Mouse (Mus musculus): ENCODE measurements around the gene Zfp748. TPM values are rescaled to one million over a fixed set of nuclear protein-coding genes. Genes with fewer than 3 reads are reported as not detected.

Gene Zfp748
- total RNA-seq (2023): 1 to 10 TPM; 8.6 to 9.3 TPM

DNA sequence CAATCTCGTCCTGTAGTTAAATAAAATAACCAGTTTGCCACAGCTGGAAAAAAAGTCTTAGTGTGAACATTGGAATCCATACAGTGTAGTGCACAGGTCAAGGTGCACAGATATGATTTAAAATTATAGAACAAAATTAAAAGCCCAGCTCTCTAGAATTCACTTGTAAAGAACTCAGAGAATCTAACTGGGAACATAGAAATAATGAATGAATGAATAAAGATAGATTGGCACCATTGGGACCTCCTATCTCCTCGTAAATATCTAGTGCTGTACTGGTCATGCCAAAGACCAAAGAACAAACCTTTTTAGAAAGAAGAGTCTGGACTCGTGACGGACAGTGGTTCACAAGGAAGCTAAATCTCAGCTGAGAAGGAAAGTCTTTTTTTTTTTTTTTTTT, at the start of gene Zfp748:
Zfp748 (minus strand) TSS at position 101 of the 400 bp plus-strand sequence.

DNA sequence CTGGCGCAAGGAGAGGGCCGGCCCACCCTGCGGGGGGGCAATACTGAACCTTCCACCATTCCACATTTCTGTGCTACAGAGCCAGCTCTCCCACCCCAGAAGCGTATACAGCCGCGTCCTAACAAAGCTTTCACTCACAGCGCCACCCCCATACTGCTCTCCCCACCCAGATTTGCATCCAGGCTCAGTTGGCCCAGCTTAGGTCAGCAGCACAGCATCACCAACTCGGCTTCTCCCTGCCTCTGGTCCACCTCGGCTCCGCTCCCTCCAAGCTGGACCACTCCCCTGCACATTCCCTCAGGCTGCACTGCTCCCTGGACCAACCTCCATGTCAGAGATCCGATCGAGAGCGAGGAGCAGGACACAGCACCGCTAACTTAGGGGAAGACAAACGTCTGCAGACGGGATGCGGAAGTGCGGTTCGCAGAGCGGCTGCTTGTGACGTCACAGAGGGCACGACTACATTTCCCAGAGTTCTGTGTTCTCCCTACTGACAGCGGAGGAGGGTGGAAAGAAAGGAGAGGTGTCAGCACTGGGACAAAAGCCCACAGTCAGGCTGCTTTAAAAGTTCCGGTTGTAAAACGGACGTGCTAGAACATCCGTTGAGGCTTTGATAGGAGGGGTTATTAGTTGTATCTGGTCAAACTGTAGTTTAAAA, 27.7 kb downstream of the Zfp748 start, which contains the start of the genes Gm26965 and Zfp87:
Gm26965 (minus strand) TSS at position 399 of the 658 bp plus-strand sequence.
Zfp87 (minus strand) TSS at position 425 of the 658 bp plus-strand sequence.

DNA sequence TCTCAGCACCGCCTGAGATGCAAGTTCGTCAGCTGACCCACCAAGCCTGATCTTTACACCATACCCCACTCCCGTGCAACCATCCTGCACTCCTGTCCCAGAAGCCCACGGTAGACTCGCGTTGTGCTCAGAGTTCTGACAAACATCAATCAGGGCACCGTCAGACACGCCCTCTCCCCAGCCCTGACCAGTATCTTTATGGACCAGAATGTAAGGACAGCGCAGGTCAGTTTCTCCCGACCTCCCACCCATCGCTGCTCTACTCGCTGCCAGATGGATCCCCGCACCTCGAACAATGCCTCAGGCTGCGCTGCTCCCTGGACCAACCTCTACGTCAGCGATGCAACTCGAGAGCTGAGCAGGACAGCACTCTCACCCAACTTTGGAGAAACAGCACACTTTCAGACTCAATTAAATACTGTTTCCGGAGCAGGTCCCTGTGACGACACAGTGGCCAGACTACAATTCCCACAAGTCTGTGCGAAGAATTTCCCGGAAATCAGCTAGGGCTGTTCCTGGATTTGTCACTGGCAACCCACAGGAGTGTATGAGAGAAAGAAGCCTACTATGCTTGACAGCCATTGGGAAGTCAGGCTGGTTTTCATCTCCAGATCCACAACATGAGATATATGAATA, 53.4 kb downstream of the Zfp748 start, which contains the start of gene Zfp58:
Zfp58 (minus strand) TSS at position 472 of the 636 bp plus-strand sequence.

Other genes with a start within 250 kb of the Zfp748 start
- 1 to 10 TPM; 2.9 to 5.3 TPM for gene Zfp457, start 247.3 kb downstream of the Zfp748 start, total RNA-seq (2023)
- gene Zfp595, start 221.3 kb downstream of the Zfp748 start, total RNA-seq (2023): 10 to 100 TPM; 16.4 to 18.8 TPM
- 1 to 10 TPM; 4.1 to 6.4 TPM for gene Gm28044, start 193.3 kb downstream of the Zfp748 start, total RNA-seq (2023)
- 10 to 100 TPM in 1 of 2 experiments, 1 to 10 TPM in 1; 8.2 to 10.7 TPM for gene Zfp953, start 193.2 kb downstream of the Zfp748 start, total RNA-seq (2023)
- 1 to 10 TPM in 1 of 2 experiments, not detected in 1; 2.4 TPM for gene Gm28041, start 178.1 kb downstream of the Zfp748 start, total RNA-seq (2023)
- gene Zfp456, start 178.0 kb downstream of the Zfp748 start, total RNA-seq (2023): 10 to 100 TPM in 1 of 2 experiments, 1 to 10 TPM in 1; 7.7 to 12.5 TPM
- gene Zfp429, start 154.0 kb downstream of the Zfp748 start, total RNA-seq (2023): 10 to 100 TPM; 10.1 to 12.5 TPM
- gene Zfp459, start 132.4 kb downstream of the Zfp748 start, total RNA-seq (2023): 1 to 10 TPM; 3.1 to 3.3 TPM
- gene Zfp874a, start 102.2 kb downstream of the Zfp748 start, total RNA-seq (2023): 10 to 100 TPM; 12.4 to 14.4 TPM
- 10 to 100 TPM; 17.1 to 18.3 TPM for gene Zfp874b, start 69.6 kb downstream of the Zfp748 start, total RNA-seq (2023)
- 10 to 100 TPM; 12.6 to 13.9 TPM for gene Zfp58, start 53.3 kb downstream of the Zfp748 start, total RNA-seq (2023)
- not detected for gene Gm26965, start 27.7 kb downstream of the Zfp748 start, total RNA-seq (2023)
- gene Zfp87, start 27.7 kb downstream of the Zfp748 start, total RNA-seq (2023): 10 to 100 TPM; 23.3 to 25.2 TPM
- gene Zfp729b, start 55.9 kb upstream of the Zfp748 start, total RNA-seq (2023): 10 to 100 TPM; 15.6 to 15.8 TPM
- gene Gm49345, start 83.9 kb upstream of the Zfp748 start, total RNA-seq (2023): 1 to 10 TPM; 3.3 to 8.8 TPM
- gene Zfp729a, start 84.0 kb upstream of the Zfp748 start, total RNA-seq (2023): 10 to 100 TPM; 12.3 to 15.7 TPM
- gene Zfp738, start 133.2 kb upstream of the Zfp748 start, total RNA-seq (2023): 10 to 100 TPM; 14.2 to 16.6 TPM
- 10 to 100 TPM in 1 of 2 experiments, 1 to 10 TPM in 1; 9.3 to 17.4 TPM for gene Zfp65, start 175.3 kb upstream of the Zfp748 start, total RNA-seq (2023)
- gene Zfp85, start 201.4 kb upstream of the Zfp748 start, total RNA-seq (2023): 1 to 10 TPM; 4.9 to 5.0 TPM
- gene Zfp493, start 225.9 kb upstream of the Zfp748 start, total RNA-seq (2023): 1 to 10 TPM; 1.0 to 2.1 TPM

Data from T-cell, adult 66 days (primary cell).